Mouse (Mus musculus): ENCODE measurements at regions not wholly inside any gene's neighbourhood (a gene's known extent, or its start where the extent isn't known, plus 50 kb on each side); places are given as distances from the start of the nearest gene placed in this dataset.
A peak's percentile ranks its signal among the peaks of the same experiment; 100 is the strongest.

DNA sequence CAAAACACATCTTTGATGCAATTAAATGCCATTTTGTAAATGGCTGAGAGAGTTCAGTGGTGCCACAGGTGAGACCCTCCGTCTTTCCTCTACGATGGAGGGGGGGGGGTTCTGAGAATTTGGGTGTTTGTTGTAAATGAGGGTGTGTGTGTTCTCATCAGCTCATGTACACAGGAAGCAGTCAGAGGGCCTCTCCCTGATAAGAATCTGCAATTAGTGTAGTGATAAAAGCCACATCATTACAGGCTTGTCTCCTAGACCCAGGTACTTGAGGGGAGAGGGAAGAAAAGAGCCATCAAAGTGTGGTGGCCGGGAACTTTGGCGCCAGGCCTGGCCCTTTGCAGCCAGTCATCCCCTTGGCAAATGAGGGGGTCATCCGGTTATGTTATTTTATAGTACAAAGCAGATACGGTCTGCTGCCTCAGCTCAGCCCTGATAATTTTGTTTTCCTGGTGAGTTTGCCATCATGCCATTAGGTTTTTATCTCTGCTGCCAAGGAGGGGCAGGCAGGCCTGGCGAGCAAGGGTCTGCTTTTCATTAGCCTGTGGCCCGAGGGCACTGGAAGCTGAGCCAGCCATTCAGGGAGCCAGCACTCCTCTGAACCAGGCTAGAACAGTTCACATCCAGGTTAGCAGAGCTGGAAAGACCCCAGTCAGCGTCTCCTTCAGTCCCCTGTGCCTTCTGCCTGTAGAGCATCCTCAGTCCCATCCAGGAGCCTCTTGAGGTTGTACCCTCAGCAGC, 59.7 kb downstream of the H2al1j start:
- DNase-seq (ENCODE audit: low spot score) = no peak

DNA sequence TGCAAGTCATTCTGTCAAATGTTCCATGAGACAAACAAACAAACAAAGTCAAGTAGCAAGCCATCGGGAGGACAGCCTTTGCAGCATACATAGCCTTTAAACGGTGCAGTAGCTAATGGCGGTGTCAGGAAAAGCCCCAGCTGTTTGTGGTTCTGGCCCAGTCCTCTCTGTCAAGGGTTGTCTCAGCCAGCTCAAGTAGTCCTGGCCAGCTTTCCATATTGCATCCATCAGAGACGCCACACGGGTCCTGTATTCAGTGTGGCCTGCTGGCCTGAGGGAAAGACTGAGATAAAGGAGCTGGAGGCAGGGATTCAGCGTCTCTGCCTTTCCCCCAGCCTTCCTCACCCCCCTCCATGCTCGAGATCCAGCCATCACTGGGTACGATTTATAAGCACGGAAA, 61.2 kb downstream of the H2al1j start:
- no peak for DNase-seq (ENCODE audit: low spot score)

DNA sequence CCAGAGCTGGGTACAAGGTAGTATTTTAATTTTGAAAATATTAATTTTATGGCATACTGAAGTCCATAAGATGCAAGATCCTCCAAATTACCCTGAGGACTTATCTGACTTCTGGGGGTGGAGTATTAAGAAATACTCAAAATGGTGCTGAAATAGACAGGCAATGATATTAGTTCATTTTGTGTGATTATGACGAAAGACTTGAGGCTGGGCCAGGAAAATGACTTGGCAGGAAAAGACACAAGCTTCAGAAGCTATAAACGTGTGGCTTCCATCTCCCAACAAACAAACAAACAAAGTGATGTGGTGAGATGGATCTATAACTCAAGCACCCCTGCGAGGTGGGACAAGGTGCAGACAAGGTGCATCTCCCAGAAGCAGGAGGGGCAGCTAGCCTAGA, 72.8 kb downstream of the H2al1j start:
- DNase-seq (ENCODE audit: low spot score) = no peak

DNA sequence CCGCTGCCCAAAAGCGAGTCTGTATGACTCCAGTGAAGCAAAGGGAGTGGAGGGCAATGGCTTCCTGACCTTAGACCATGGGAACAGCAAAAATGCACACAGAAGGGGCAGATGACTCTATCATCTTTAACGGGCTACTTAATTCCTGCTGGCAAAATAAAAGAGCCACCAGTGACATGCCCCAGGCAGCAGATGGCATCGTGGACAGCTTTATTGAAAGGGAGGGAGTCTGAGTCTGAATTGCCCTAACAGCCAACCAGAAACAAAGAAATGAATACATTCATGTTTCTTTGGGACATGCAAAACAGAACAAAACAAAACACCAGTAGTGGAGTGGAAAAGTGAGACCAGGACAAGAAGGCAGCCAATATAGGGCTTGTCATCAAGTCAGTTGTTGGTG, 76.7 kb downstream of the H2al1j start:
- DNase-seq (ENCODE audit: low spot score) = no peak

DNA sequence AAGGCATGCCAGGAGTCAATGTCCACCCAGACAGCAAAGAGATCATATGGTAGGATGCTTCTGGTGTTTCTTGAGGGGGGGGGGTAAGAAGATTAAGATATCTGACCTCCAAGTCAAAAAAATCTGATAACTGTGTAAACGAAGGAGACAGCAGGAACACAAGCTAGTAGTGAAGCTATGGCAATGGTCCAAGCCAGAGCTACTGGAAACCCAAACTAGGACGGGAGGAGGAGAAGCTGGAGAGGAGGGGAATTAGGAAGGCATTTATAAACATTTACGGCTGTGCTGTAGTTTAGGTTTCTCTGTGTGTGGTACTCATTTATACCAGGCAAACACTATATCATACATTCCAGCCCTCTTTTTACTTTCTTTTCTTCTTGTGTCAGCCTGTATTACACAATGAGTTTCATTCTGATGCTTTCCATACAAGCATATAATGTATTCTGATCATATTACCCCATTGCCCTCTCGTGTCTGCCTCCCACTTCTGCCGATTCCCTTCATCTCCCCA, 84.7 kb downstream of the H2al1j start:
- no peak for DNase-seq (ENCODE audit: low spot score)

GRCm38 (mm10) chrX:11415662-11416061, 88.0 kb downstream of the H2al1j start:
- DNase-seq (ENCODE audit: low spot score) = no peak

DNA sequence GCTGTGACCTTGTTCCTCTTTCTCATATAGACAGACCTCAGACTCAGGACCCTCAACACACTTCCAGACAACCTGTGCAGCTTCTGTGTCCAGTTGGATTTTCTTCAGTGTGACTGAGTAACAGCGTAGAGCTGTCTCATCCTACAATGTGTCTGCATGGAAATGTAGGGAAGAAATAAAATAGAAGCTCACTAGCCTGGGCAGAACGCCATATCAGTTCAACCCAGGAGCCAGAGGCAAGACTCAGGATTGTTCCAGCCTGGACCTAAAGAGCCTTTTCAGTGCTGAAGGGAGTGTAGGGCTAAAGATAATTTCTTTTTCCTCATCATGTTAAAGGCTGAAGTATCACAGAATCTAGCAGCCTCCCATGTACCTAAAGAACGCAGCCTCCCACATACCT, 88.9 kb downstream of the H2al1j start:
- no peak for DNase-seq (ENCODE audit: low spot score)

DNA sequence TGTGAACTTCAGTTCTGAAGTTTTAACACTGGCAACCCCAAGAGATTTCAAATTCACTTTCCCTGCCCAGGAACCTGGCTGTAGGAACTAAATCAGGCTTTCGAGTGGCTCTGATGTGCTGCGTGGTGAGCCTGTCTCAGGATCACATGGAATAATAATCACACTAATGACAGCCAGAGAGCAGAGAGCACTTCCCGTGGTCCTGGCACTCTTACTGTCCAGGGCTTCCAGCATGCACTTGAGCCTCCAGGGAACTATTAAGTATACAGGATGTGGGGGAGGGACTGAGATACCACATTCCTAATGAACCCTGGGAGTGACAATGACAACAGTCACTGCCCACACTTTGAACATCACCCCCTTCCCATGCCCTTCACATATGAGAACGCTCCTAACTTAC, 90.2 kb downstream of the H2al1j start:
- DNase-seq (ENCODE audit: low spot score) = no peak

DNA sequence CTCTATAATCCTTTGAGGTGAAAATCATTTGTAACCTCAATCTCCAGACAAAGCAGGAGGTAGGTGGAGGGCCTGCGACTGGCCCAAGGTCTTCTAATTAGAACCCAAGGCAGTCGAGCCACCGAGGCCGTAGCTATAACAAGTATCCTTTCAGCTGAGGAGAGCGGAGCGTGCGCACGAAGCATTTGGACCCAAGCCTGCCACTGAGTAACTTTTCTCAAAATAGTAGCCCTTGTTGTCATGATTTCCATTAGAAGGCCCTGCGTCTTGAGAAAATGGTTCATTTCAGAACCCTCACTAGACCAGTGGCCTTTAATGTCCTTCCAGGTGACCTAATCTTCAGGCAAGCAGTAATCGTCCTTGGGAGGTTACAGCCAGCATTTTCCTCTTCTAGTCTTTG, 90.6 kb downstream of the H2al1j start:
- no peak for DNase-seq (ENCODE audit: low spot score)

- DNase-seq (ENCODE audit: low spot score) = no peak
Observed at GRCm38 (mm10) chrX:11419162-11419631, 91.6 kb downstream of the H2al1j start.

DNA sequence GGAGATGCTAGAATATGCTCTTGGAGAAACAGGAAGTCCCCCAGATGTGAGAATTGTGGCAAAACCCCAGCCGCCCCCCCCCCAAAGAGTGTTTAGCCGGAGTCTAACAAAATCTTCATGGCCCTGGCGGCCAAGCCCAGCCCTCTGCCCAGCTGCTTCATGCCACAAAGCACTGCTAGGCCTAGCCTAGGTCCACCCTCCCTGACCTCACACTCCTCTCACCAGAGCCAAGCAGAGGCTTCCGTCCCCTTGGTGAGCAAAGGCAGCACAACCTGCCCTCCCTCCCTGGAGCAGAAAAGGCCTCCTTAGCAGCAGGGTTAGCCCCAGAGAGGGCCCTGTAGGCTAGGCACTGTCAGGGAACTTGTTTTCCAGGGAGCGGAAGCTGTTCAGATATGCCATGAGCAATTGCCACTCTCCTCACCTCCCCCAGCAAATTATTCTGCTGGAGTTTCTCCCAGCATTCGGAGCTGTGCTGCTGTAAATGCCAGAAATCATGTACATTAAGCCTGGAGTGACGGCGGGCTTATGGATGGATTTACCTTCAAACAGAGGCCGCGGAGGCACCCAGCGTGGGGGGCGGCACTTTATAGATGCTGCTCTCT, 104.9 kb downstream of the H2al1j start:
- DNase-seq (ENCODE audit: low spot score) = no peak

GRCm38 (mm10) chrX:11435338-11435737, 107.7 kb downstream of the H2al1j start:
- DNase-seq (ENCODE audit: low spot score) = no peak

- peak; percentile 19 for DNase-seq (ENCODE audit: low spot score)
Observed at GRCm38 (mm10) chrX:11437151-11437944, 109.7 kb downstream of the H2al1j start.

GRCm38 (mm10) chrX:11443543-11443942, 115.9 kb downstream of the H2al1j start:
- no peak for DNase-seq (ENCODE audit: low spot score)

GRCm38 (mm10) chrX:11444261-11444725, 116.7 kb downstream of the H2al1j start:
- no peak for DNase-seq (ENCODE audit: low spot score)

- peak; percentile 40 for DNase-seq (ENCODE audit: low spot score)
Observed at GRCm38 (mm10) chrX:11448711-11449110, 121.1 kb downstream of the H2al1j start.

DNA sequence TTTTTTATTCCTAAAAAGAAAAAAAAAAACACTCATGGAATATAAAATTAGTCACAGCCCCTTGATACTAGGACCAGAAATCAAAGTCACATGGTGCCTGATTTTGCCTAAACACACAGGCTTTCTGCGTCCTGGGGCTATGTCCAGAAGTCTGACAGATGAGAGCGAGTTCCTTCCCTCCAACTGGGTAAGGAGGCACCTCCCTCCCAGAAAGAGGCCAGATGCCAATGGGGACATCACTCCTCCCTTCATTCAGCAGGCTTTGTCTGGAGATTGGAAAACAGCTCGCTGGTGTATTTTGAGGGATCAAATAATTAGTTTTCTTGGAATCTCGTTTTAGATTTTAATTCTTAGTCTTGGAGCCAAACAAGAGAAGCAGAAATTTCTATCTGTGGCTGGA, 130.9 kb downstream of the H2al1j start:
- DNase-seq (ENCODE audit: low spot score) = no peak

DNA sequence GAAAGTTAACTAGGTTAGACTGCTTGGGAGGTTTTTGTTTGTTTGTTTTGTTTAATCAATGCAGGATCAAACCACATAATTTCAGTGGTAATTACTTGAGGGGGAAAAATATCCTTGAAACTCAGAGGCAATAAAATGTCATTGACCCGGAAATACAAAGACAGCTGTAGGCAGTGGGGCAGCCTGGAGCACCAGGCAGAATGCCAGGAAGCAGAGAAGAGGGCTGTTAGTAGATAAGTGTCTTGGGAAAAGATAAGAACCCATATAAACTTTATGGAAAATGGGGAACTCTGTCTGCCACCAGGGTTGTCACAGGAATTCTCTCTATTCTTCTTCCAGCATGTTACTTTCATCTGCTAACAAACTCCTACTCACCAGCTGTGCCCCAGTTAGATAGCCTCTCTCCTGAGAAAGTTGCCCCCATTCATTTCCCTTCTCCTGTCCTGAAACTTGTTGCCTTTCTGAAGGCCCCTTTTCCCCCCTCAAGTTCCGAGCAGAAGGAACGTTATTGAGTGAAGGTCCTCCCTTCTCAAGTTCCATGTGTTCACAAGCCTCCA, 136.4 kb downstream of the H2al1j start:
- DNase-seq (ENCODE audit: low spot score) = no peak

DNA sequence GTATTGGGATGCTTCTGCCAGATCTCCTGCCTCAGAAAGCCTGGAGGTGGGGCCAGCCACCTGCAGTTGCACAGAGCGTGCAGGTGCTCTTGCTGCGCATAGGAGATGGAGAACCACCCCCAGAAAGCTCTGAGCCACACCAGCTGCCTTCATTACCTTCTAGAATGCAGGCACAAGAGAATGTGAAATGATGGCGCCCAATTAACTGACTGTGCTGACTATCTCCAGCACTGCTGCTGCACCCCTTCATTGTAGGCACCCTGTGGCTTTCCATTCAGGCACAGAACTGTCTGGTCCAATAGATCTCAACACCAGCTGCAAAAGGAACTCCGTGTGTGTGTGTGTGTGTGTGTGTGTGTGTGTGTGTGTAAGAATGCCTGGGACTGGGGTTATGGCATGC, 138.6 kb downstream of the H2al1j start:
- DNase-seq (ENCODE audit: low spot score) = peak; percentile 9

DNA sequence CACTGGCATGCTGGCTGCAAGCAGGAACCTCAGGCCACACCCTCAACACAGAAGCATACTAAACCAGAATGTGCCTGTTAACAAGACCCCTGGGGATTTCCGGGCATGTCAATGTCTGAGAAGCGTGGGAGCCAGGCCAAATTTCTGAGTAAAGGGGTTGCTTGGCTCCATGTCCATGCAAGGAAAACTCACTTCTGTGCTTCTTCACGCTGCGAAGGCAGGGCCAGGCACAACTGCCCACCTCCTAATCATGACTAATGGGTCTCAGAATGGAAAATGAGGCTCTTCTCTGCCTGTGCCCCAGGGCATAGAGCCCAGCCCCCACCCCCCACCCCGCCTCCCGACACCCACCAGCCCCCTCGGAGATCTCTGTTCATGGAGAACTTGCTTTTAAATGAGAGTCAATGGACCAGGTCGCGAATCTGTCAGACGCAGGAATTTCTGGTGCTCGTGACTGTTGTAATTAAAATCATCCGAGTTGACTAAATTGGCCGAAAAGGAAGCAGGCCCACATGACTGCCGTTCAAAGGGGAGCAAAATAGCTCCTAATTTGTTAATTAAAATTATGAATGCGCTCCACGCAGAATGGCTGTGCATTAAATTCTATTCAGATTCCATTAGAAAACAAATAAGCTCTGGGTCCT, 152.2 kb downstream of the H2al1j start:
- no peak for DNase-seq (ENCODE audit: low spot score)

DNA sequence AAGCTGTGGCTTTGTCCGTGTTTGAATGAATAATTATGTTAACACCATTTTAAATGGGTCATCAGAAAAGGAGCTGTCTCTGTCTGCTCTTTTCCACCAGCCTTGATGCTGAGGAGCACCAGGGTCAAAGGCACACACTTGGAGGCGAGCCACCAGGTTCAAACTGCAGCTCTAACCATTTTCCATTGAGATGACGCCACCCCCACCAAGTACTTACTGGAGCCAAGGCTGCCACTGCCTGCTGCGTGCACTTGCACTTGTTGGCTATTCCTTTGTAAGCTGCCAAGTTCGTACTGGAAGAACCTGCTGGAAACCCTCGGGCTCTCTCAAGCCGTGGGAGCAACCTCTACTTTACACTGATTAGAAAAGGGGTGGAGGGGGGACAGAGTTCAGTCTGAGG, 154.5 kb downstream of the H2al1j start:
- no peak for DNase-seq (ENCODE audit: low spot score)

GRCm38 (mm10) chrX:11486588-11486987, 159.0 kb downstream of the H2al1j start:
- DNase-seq (ENCODE audit: low spot score) = no peak
